Mouse (Mus musculus): Measurements from ENCODE around the gene Traf3ip1. TPM values are rescaled to one million over a fixed set of nuclear protein-coding genes. Genes with fewer than 3 reads are reported as not detected.

The Traf3ip1 gene
- total RNA-seq, 2 experiments from 2014 or later, result 4.4 to 4.5 TPM

GRCm38 (mm10) chr1:91532892-91533291, 38.4 kb downstream of the Traf3ip1 start:
- DNase-seq (ENCODE audit: low spot score in 2 of 2), result no peak

DNA sequence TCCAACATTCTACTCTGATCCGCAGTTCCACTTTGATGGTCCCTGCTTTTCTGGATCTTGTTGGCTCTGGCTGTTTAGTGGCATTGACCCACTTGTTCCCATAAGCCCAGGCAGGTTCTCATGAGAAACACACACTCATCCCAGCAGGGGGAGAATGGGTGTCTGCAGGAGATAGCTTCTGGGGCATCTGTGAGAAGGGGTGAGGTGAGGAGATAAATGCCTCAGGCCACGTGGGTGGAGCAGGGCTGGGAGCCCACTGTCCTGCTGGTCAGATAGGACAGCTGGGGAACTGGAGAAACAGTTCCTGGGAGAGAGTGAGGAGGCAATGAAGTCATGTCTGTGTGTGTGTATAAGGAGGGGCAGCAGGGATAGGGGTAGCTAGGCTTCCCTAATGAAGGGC, 39.0 kb downstream of the Traf3ip1 start:
- no peak for DNase-seq (ENCODE audit: low spot score in 2 of 2)

DNA sequence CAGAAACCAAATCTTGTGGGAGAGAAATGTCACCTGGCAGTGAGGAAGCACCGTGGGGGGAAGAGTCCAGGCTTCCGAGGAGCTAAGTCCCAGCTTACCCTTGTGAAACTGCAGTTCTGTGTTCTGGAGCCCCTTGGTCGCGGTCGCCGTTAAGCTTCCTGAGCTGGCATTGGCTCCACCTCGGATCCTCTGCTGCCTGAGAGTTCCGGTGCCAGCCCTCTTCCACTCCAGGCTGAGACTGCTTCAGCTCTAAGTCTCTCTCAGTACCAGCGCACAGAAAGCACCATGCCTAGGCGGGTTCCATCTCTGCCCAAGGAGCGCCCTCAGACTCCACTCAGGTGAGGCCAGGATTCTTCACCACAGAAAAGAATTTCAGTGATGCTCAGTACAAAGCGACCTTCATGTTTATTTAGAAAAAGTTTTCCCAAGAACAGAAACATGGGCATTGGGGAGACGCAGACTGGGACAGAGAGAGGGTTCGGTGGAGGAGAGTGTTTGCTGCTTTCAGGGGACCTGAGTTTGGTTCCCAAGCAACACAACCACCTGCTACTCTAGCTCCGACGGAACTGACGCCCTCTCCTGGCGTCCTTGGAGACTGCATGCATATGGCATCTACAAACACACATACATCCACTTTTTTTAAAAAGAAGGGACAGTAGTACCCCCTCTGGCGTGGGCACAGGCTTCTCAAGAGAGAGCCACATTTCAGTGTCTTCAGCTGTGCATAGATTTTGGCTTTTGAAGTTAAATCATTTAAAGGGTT, 39.7 kb downstream of the Traf3ip1 start:
- no peak for DNase-seq (ENCODE audit: low spot score in 2 of 2)

DNA sequence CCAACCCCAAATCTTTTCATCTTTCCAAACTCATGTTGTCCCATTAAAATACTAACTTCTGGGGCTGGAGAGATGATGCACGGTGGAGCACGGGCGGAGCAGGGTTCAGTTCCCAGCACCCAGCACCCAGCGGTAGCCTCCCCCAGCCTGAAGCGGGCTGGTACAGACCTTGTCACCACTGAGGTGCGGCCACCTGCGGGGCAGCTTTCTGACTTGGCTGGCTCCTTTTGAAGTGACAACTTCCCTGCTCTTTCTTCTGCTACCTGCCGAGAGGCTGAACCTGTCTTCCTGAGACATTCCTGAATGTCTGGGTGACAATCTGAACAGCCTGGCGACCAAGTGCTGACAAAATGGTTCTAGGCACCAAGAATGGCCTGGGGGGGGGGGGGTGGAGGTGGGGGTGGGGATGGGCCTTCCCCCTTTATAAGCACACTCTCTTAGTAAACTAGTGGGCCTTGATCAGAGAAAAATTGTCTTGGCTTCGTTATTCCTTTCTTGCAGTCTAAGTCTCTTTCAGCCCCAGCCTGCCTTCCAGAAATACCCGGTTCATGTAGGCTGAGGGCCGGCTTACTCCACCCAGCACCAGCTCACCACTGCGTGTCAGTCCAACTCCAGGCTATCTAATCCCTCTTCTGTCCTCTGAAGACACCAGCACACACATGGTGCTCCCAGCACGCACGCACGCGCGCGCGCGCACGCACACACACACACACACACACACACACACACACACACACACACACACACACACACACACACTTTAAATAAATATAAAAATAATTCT, 43.5 kb downstream of the Traf3ip1 start:
- DNase-seq (ENCODE audit: low spot score in 2 of 2), result no peak

DNA sequence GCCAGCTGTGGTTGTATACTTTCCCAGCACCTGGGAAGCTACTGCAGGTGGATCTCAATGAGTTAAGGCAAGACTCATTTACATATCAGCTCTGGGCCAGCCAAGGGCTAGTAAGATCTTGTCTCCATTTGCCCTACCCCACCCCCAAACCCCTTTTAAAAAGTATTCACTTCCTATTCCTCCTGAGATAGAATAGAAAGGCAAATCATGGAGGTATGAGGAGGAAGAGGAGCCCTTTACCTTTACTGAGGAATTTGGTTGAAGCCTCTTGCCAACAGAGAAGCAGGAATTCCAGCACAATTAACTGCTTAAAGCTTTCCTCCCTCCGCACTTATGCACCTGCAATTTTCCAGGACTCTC, 44.1 kb downstream of the Traf3ip1 start:
- no peak for DNase-seq (ENCODE audit: low spot score in 2 of 2)

DNA sequence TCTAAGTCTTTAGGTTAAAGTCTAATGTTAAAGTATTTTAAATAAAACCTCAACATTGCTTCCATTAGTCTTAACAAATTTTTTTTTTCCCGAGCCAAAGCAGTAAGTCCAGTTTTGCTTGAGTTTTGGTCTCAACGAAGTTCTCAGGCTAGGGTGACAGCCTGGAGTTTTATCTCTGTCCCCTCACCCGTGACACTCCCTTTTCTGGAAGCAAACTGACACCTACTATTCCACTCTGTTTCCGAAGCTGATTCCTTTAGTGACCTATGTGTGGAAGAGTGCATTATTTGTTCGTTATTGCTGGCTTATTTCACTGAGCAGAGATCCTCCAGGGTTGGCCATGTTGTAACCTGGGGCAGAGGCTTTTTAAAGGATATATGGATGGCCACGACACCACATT, 44.8 kb downstream of the Traf3ip1 start:
- no peak for DNase-seq (ENCODE audit: low spot score in 2 of 2)

DNA sequence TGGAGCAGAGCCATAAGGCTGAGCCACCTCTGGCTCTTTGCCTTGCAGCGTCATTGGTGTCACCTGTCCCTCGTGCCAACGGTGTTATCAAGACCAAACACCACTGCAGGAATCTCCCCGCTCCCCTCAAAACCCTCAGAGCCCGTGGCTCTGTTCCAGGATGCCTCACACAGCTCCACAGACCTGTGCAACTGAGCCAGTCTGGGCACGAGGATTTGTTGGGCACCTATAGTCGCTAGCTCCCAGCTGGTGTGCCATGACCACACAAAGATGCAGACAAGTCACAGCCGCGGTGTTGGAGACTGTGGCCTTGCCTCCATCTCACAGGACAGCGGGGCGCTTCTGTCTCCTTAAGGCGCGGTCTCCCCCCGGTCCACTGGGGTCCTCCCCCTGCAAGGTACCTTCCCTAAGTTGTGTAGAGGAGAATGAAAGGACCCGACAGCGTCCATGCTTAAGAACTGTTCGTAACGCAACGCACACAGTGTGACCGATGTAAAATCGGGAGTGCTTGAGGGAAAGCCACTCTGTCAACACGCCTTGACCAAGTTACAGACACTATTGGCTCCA, 45.3 kb downstream of the Traf3ip1 start:
- no peak for DNase-seq (ENCODE audit: low spot score in 2 of 2)

- peak; percentile 88 to 92 for DNase-seq (ENCODE audit: low spot score in 2 of 2)
These were observed 45.9 kb downstream of the Traf3ip1 start, which contains the start of gene Asb1 for GRCm38 (mm10) chr1:91540271-91540826. Gene Asb1, plus strand, starts transcription at chr1:91540544.

DNA sequence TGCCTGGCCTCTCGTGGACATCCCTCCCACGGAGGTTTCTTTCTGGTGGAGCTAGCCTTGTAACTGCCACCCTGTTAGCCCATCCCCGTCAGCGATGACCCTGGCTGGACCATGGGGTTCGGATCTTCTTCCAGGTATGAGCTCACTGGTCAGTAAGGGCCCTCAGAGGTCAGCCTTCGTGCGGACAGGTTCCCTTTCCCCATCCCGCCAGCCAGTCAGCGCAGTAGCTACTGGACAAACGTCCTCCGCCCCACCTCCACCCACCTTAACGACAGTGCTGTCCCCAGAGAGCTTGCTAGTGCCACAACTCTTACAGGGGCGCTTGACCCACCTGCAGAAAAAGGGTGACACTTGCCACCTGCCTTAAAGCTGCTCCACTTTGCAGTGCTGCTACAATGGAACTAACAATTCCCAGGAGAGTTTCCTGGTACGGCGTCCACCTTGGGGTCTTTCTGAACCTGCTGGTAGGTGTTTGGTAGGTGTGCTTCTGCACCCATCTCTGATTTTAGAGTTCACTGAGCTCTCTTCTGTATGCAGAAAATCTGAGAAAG, 46.7 kb downstream of the Traf3ip1 start:
- no peak for DNase-seq (ENCODE audit: low spot score in 2 of 2)

DNA sequence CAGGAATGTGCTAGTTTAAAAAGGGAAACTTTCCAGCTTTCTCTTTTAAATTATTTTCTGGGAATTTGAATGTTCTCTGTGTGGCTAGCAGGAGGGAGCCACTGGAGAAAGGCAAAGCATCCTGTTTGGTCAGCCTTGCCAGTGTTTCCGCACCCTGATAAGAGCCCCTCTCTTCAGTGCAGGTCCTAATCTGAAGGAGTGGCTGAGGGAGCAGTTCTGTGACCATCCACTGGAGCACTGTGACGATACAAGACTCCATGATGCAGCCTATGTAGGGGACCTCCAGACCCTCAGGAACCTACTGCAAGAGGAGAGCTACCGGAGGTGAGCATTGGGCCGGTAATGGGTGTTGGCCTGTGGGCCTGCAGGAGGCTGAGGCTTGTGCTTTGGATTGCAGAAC, 49.5 kb downstream of the Traf3ip1 start:
- DNase-seq (ENCODE audit: low spot score in 2 of 2), result no peak

GRCm38 (mm10) chr1:91545226-91545625, 50.8 kb downstream of the Traf3ip1 start:
- DNase-seq (ENCODE audit: low spot score in 2 of 2), result no peak

DNA sequence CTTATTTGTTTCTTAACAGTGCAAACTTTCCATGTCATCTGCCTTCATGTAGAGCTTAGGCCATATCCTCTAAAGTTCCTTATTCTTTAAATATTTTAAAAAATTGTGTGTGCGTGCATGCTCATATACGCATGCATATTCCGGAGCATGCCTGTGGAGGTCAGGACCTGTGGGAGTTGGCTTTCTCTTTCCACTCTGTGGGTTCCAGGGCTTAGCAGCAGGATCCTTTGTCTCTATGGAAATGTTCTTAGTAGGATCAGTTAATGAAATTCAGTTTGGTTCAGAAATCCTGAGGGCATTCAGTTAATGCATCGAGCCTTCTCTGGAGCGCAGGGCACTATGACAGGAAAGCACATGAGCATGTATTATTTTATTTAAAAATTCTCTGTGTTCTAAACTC, 53.1 kb downstream of the Traf3ip1 start:
- DNase-seq (ENCODE audit: low spot score in 2 of 2), result no peak

DNA sequence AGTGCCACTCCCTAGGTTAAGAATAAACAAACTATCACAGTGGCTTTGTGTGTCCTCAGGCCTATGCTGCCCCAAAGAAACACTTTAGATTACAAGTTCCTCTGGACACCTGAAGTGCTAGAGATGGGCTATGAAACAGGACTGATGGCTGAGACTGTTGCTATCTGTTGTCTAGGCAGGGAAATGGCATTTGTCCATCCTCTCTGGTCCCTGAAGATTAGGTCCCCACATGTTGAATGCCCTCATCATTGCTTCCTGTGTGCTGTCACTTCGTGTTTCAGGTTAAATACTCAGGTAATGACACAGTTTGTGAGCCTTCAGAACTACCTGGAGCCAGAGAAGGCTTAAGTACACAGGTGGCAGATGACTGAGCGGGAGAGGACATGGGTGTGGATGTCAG, 54.6 kb downstream of the Traf3ip1 start:
- DNase-seq (ENCODE audit: low spot score in 2 of 2), result no peak

- no peak for DNase-seq (ENCODE audit: low spot score in 2 of 2)
These were observed 62.7 kb downstream of the Traf3ip1 start for GRCm38 (mm10) chr1:91557099-91557498.

GRCm38 (mm10) chr1:91561226-91561625, 66.8 kb downstream of the Traf3ip1 start:
- no peak for DNase-seq (ENCODE audit: low spot score in 2 of 2)

DNA sequence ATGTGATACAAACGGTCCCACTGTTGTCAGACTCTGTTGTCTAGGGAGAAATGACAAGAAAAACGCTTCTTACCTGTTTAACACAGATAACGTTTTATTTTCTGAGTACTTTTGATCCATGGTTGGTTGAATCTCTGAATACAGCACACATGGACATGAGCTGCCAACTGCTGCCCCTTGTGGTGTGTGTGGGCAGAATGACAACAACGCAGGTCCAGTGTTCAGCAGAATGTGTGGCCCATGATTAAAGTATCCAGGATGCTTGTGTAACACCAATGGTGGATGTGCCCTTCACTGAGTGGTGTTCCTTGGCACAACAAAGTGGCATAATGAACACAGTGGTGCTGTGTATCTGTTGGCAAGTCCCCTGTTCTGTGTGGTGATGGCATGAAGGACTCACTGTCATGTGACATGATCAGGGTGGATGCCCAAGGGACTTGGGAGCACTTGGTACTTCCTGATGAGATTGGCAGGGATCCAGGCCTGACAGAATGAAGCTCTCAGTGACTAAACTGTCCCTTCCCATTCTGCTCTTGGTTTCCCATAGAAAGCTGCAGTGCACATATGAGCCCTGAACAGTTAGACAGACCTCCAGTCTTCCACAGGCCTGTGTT, 68.6 kb downstream of the Traf3ip1 start:
- no peak for DNase-seq (ENCODE audit: low spot score in 2 of 2)

GRCm38 (mm10) chr1:91564004-91564403, 69.6 kb downstream of the Traf3ip1 start:
- DNase-seq (ENCODE audit: low spot score in 2 of 2), result no peak

DNA sequence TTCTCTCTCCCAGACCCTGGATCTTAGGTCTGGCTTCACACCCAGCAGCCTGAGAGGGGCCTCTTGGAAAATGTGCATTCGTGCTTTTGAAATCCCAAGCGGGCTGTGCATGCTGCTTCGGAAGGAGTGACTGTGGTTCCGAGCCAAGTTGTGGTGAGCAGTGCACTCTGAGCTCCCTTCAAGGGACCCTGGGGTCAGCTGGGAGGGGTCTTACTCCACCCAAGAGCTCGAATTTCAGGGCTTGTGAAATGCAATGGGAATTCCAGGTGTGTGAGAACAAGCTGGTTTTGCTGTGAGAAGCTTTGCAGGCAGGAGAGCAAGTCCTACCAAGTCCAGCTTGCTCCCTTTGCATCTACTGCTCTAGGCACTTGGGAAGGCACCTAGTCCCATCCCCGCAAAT, 70.2 kb downstream of the Traf3ip1 start:
- no peak for DNase-seq (ENCODE audit: low spot score in 2 of 2)

GRCm38 (mm10) chr1:91567269-91567668, 72.8 kb downstream of the Traf3ip1 start:
- DNase-seq (ENCODE audit: low spot score in 2 of 2), result no peak

- no peak for DNase-seq (ENCODE audit: low spot score in 2 of 2)
These were observed 78.0 kb downstream of the Traf3ip1 start for GRCm38 (mm10) chr1:91572458-91572857.

DNA sequence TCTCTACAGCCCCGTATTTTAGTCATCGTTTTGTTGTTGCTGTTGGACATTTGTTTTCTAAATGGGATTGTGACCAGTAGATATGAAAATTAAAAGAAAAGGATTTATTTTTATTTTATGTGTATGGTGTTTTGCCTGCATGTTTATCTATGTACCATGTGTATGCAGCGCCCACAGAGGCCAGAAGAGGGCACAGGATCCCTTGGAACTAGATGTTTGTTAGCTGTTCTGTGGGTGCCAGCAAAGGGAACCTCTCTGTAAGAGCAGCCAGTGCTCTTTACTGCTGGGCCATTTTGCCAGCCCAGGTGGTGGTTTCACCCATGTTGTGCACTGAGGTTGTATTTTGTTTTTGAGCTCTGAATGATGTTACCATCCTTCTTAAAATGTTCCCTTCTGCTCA, 79.8 kb downstream of the Traf3ip1 start:
- DNase-seq (ENCODE audit: low spot score in 2 of 2), result peak in 1 of 2 experiments; percentile 37

Data from gastrocnemius, postnatal 4 days (tissue).